Mouse (Mus musculus): Measurements from ENCODE around the gene Olfr787. TPM values are rescaled to one million over a fixed set of nuclear protein-coding genes. Genes with fewer than 3 reads are reported as not detected.

Olfr787 gene
- polyA plus RNA-seq, 1 experiment: not detected

GRCm38 (mm10) chr10:129484452-129484851 is 22.8 kb downstream of the Olfr787 start, which contains the start of gene Olfr789:
Gene Olfr789 (plus strand): TSS chr10:129484752.
- Histone ChIP-seq H3K79me2 (ENCODE audit: control insufficient read depth, insufficient read depth) (no peaks in the 10 kb centered on the region), H3K27me3 (ENCODE audit: control insufficient read depth, insufficient read depth, insufficient read length) (no peaks in the 10 kb centered on the region), H3K79me3 (ENCODE audit: low read depth) (no peaks in the 10 kb centered on the region), H3ac (ENCODE audit: control insufficient read depth, insufficient read length, low read depth) (no peak within 1 kb of the TSS), H3K36me3 (ENCODE audit: control insufficient read depth, insufficient read depth) (no peaks in the 10 kb centered on the region), H3K4me3 (ENCODE audit: insufficient read depth, poor library complexity, severe bottlenecking) (no peak within 1 kb of the TSS)
- no peak for TF ChIP-seq CEBPB (IDR thresholded peaks at IDR 0.05; ENCODE audit: low read depth)
- no peak for TF ChIP-seq FOSL1 (IDR thresholded peaks at IDR 0.05; ENCODE audit: insufficient read depth, low read length, poor library complexity, severe bottlenecking)
- no peak for TF ChIP-seq MYOD1 (IDR thresholded peaks at IDR 0.05; ENCODE audit: control insufficient read depth, insufficient read length, low read depth)
- no peak for TF ChIP-seq USF1 (IDR thresholded peaks at IDR 0.05; ENCODE audit: low read depth)
- TF ChIP-seq MAX (IDR thresholded peaks at IDR 0.05): no peak
- no peak for TF ChIP-seq MYOG (IDR thresholded peaks at IDR 0.05; ENCODE audit: control insufficient read depth, extremely low read depth, insufficient read length)
- no peak for TF ChIP-seq CTCF (IDR thresholded peaks at IDR 0.05; ENCODE audit: control insufficient read depth, insufficient read depth, insufficient read length)

- no peaks in the 10 kb centered on the region for H3K79me3 ChIP-seq (ENCODE audit: low read depth)
Measured at GRCm38 (mm10) chr10:129490101-129490500, 28.4 kb downstream of the Olfr787 start.

GRCm38 (mm10) chr10:129498192-129498591 is 36.5 kb downstream of the Olfr787 start, which contains the start of gene Olfr790:
Gene Olfr790 (plus strand): TSS chr10:129498492.
- Histone ChIP-seq H3K27me3 (ENCODE audit: control insufficient read depth, insufficient read depth, insufficient read length) (no peaks in the 10 kb centered on the region), H3ac (ENCODE audit: control insufficient read depth, insufficient read length, low read depth) (no peak within 1 kb of the TSS), H3K36me3 (ENCODE audit: control insufficient read depth, insufficient read depth) (no peaks in the 10 kb centered on the region), H3K79me3 (ENCODE audit: low read depth) (no peaks in the 10 kb centered on the region), H3K79me2 (ENCODE audit: control insufficient read depth, insufficient read depth) (no peaks in the 10 kb centered on the region), H3K4me3 (ENCODE audit: insufficient read depth, poor library complexity, severe bottlenecking) (no peak within 1 kb of the TSS)
- TF ChIP-seq MAX (IDR thresholded peaks at IDR 0.05) (no peak), CTCF (IDR thresholded peaks at IDR 0.05; ENCODE audit: control insufficient read depth, insufficient read depth, insufficient read length) (no peak), MYOD1 (IDR thresholded peaks at IDR 0.05; ENCODE audit: control insufficient read depth, insufficient read length, low read depth) (no peak), USF1 (IDR thresholded peaks at IDR 0.05; ENCODE audit: low read depth) (no peak), MYOG (IDR thresholded peaks at IDR 0.05; ENCODE audit: control insufficient read depth, extremely low read depth, insufficient read length) (no peak), CEBPB (IDR thresholded peaks at IDR 0.05; ENCODE audit: low read depth) (no peak), FOSL1 (IDR thresholded peaks at IDR 0.05; ENCODE audit: insufficient read depth, low read length, poor library complexity, severe bottlenecking) (no peak)

More at GRCm38 (mm10) chr10:129490101-129490500, 28.4 kb downstream of the Olfr787 start:
- no peak overlapping the region for H3ac ChIP-seq (ENCODE audit: control insufficient read depth, insufficient read length, low read depth)
- H3K79me2 ChIP-seq (ENCODE audit: control insufficient read depth, insufficient read depth): no peaks in the 10 kb centered on the region
- no peak overlapping the region for H3K4me3 ChIP-seq (ENCODE audit: insufficient read depth, poor library complexity, severe bottlenecking)
- TF ChIP-seq MYOD1 (IDR thresholded peaks at IDR 0.05; ENCODE audit: control insufficient read depth, insufficient read length, low read depth) (no peak), CTCF (IDR thresholded peaks at IDR 0.05; ENCODE audit: control insufficient read depth, insufficient read depth, insufficient read length) (no peak), MAX (IDR thresholded peaks at IDR 0.05) (no peak), CEBPB (IDR thresholded peaks at IDR 0.05; ENCODE audit: low read depth) (no peak), FOSL1 (IDR thresholded peaks at IDR 0.05; ENCODE audit: insufficient read depth, low read length, poor library complexity, severe bottlenecking) (no peak), MYOG (IDR thresholded peaks at IDR 0.05; ENCODE audit: control insufficient read depth, extremely low read depth, insufficient read length) (no peak), USF1 (IDR thresholded peaks at IDR 0.05; ENCODE audit: low read depth) (no peak)
- no peaks in the 10 kb centered on the region for H3K36me3 ChIP-seq (ENCODE audit: control insufficient read depth, insufficient read depth)
- H3K27me3 ChIP-seq (ENCODE audit: control insufficient read depth, insufficient read depth, insufficient read length): no peaks in the 10 kb centered on the region

Other genes starting within 250 kb of the Olfr787 start
- gene Olfr774, start 225.7 kb upstream of the Olfr787 start, polyA plus RNA-seq (2012; fragmentation: generic; extraction: Trizol): not detected
- gene Olfr775, start 213.4 kb upstream of the Olfr787 start, polyA plus RNA-seq (2012; fragmentation: generic; extraction: Trizol): not detected
- not detected for gene Olfr776, start 202.7 kb upstream of the Olfr787 start, polyA plus RNA-seq (2012; fragmentation: generic; extraction: Trizol)
- gene Olfr777, start 190.4 kb upstream of the Olfr787 start, polyA plus RNA-seq (2012; fragmentation: generic; extraction: Trizol): not detected
- not detected for gene Olfr780, start 143.7 kb upstream of the Olfr787 start, polyA plus RNA-seq (2012; fragmentation: generic; extraction: Trizol)
- not detected for gene Olfr781, start 133.0 kb upstream of the Olfr787 start, polyA plus RNA-seq (2012; fragmentation: generic; extraction: Trizol)
- gene Olfr782, start 113.0 kb upstream of the Olfr787 start, polyA plus RNA-seq (2012; fragmentation: generic; extraction: Trizol): not detected
- 0.02 TPM for gene Olfr784, start 77.8 kb upstream of the Olfr787 start, polyA plus RNA-seq (2012; fragmentation: generic; extraction: Trizol)
- gene Olfr785, start 56.4 kb upstream of the Olfr787 start, polyA plus RNA-seq (2012; fragmentation: generic; extraction: Trizol): not detected
- not detected for gene Olfr786, start 34.6 kb upstream of the Olfr787 start, polyA plus RNA-seq (2012; fragmentation: generic; extraction: Trizol)
- not detected for gene Olfr788, start 9.1 kb downstream of the Olfr787 start, polyA plus RNA-seq (2012; fragmentation: generic; extraction: Trizol)
- gene Olfr789, start 22.9 kb downstream of the Olfr787 start, polyA plus RNA-seq (2012; fragmentation: generic; extraction: Trizol): not detected
- gene Olfr790, start 36.6 kb downstream of the Olfr787 start, polyA plus RNA-seq (2012; fragmentation: generic; extraction: Trizol): not detected
- gene Olfr791, start 59.9 kb downstream of the Olfr787 start, polyA plus RNA-seq (2012; fragmentation: generic; extraction: Trizol): not detected
- gene Olfr792, start 77.3 kb downstream of the Olfr787 start, polyA plus RNA-seq (2012; fragmentation: generic; extraction: Trizol): not detected
- not detected for gene Olfr794, start 105.8 kb downstream of the Olfr787 start, polyA plus RNA-seq (2012; fragmentation: generic; extraction: Trizol)
- gene Olfr796, start 150.7 kb downstream of the Olfr787 start, polyA plus RNA-seq (2012; fragmentation: generic; extraction: Trizol): not detected
- not detected for gene Olfr798, start 166.1 kb downstream of the Olfr787 start, polyA plus RNA-seq (2012; fragmentation: generic; extraction: Trizol)
- gene Olfr799, start 175.6 kb downstream of the Olfr787 start, polyA plus RNA-seq (2012; fragmentation: generic; extraction: Trizol): not detected
- not detected for gene Olfr800, start 195.8 kb downstream of the Olfr787 start, polyA plus RNA-seq (2012; fragmentation: generic; extraction: Trizol)
- gene Olfr801, start 212.0 kb downstream of the Olfr787 start, polyA plus RNA-seq (2012; fragmentation: generic; extraction: Trizol): not detected
- not detected for gene Olfr802, start 226.3 kb downstream of the Olfr787 start, polyA plus RNA-seq (2012; fragmentation: generic; extraction: Trizol)
- gene Olfr803, start 232.4 kb downstream of the Olfr787 start, polyA plus RNA-seq (2012; fragmentation: generic; extraction: Trizol): not detected
- not detected for gene Olfr804, start 241.3 kb downstream of the Olfr787 start, polyA plus RNA-seq (2012; fragmentation: generic; extraction: Trizol)

Measured in C2C12 (cell line).